Mouse (Mus musculus): ENCODE data around the gene Baiap2l1.
"Not testable (repeated sequence)": the region's sequence is repeated elsewhere in the genome, so short reads cannot be mapped to it uniquely, and the experiment has no call there.

Baiap2l1 gene

GRCm38 (mm10) chr5:144344592-144344991, 13.3 kb downstream of the Baiap2l1 start:
- DNase-seq, result peak; percentile 4

- DNase-seq, result no peak
Measured at GRCm38 (mm10) chr5:144341085-144341484, 16.8 kb downstream of the Baiap2l1 start.

GRCm38 (mm10) chr5:144338787-144339186, 19.1 kb downstream of the Baiap2l1 start:
- no peak for DNase-seq

- DNase-seq, result not testable (repeated sequence)
Measured at GRCm38 (mm10) chr5:144335357-144335756, 22.6 kb downstream of the Baiap2l1 start.

GRCm38 (mm10) chr5:144334010-144334409, 23.9 kb downstream of the Baiap2l1 start:
- DNase-seq, result no peak

- no peak for DNase-seq
Measured at GRCm38 (mm10) chr5:144322717-144323116, 35.2 kb downstream of the Baiap2l1 start.

GRCm38 (mm10) chr5:144321681-144322080, 36.2 kb downstream of the Baiap2l1 start:
- DNase-seq, result no peak

GRCm38 (mm10) chr5:144318286-144318685, 39.6 kb downstream of the Baiap2l1 start:
- no peak for DNase-seq

- no peak for DNase-seq
Measured at GRCm38 (mm10) chr5:144317426-144317825, 40.5 kb downstream of the Baiap2l1 start.

GRCm38 (mm10) chr5:144316442-144316841, 41.5 kb downstream of the Baiap2l1 start:
- DNase-seq, result no peak

- no peak for DNase-seq
Measured at GRCm38 (mm10) chr5:144314731-144315494, 43.0 kb downstream of the Baiap2l1 start.

- DNase-seq, result no peak
Measured at GRCm38 (mm10) chr5:144313335-144313734, 44.6 kb downstream of the Baiap2l1 start.

- no peak for DNase-seq
Measured at GRCm38 (mm10) chr5:144312183-144312582, 45.7 kb downstream of the Baiap2l1 start.

- DNase-seq, result no peak
Measured at GRCm38 (mm10) chr5:144308929-144309328, 49.0 kb downstream of the Baiap2l1 start.

GRCm38 (mm10) chr5:144303071-144303470, 54.8 kb downstream of the Baiap2l1 start:
- DNase-seq, result no peak

GRCm38 (mm10) chr5:144296090-144296604, 61.8 kb downstream of the Baiap2l1 start:
- no peak for DNase-seq

GRCm38 (mm10) chr5:144295357-144295756, 62.6 kb downstream of the Baiap2l1 start:
- DNase-seq, result no peak

- DNase-seq, result no peak
Measured at GRCm38 (mm10) chr5:144294908-144295307, 63.0 kb downstream of the Baiap2l1 start.

GRCm38 (mm10) chr5:144289769-144290440, 68.0 kb downstream of the Baiap2l1 start:
- no peak for DNase-seq

- DNase-seq, result no peak
Measured at GRCm38 (mm10) chr5:144288391-144288790, 69.5 kb downstream of the Baiap2l1 start.

GRCm38 (mm10) chr5:144287267-144287820, 70.6 kb downstream of the Baiap2l1 start:
- DNase-seq, result no peak

GRCm38 (mm10) chr5:144286591-144287266, 71.2 kb downstream of the Baiap2l1 start:
- DNase-seq, result no peak

GRCm38 (mm10) chr5:144284599-144284998, 73.3 kb downstream of the Baiap2l1 start:
- DNase-seq, result no peak

Data from thymus, postnatal 14 days (tissue).